Mouse (Mus musculus): Measurements from ENCODE around the gene Tnpo2. TPM values are rescaled to one million over a fixed set of nuclear protein-coding genes. Genes with fewer than 3 reads are reported as not detected.

The Tnpo2 gene
- polyA plus RNA-seq, 1 experiment from 2014 or later, result 49.0 TPM

GRCm38 (mm10) chr8:85011242-85011641 lies 25.5 kb upstream of the Tnpo2 start:
- H3K27me3 ChIP-seq, result peaks cover 73% of the 10 kb centered on the region
- 17% methylated on average over 28 of the region's 28 CpGs for WGBS
- H3K9ac ChIP-seq, result no peak overlapping the region
- no peak overlapping the region for H3K27ac ChIP-seq (replicated peaks)
- H3K36me3 ChIP-seq, result no peaks in the 10 kb centered on the region
- H3K4me2 ChIP-seq, result no peak overlapping the region
- peaks cover 9% of the 10 kb centered on the region; the same call in 1 of the 2 replicates for H3K4me1 ChIP-seq (replicated peaks)
- H3K4me3 ChIP-seq, result no peak overlapping the region
- no peak for ATAC-seq (ENCODE audit: low read depth)
- H3K9me3 ChIP-seq, result no peaks in the 10 kb centered on the region

- Histone ChIP-seq H3K4me3 (peak overlapping the region; percentile 33), H3K36me3 (peaks cover 17% of the 10 kb centered on the region), H3K27ac (replicated peaks) (no peak overlapping the region), H3K9ac (peak overlapping the region; percentile 65), H3K4me1 (replicated peaks) (peaks cover 9% of the 10 kb centered on the region; the same call in 1 of the 2 replicates), H3K27me3 (peaks cover 60% of the 10 kb centered on the region), H3K4me2 (peak overlapping the region; percentile 64), H3K9me3 (no peaks in the 10 kb centered on the region)
- peak; percentile 80; the same call in 1 of the 2 replicates for ATAC-seq (ENCODE audit: low read depth)
- WGBS, result 4% methylated on average over 25 of the region's 26 CpGs
Measured at GRCm38 (mm10) chr8:85013230-85013840, 23.4 kb upstream of the Tnpo2 start.

GRCm38 (mm10) chr8:85014431-85014830 lies 22.3 kb upstream of the Tnpo2 start, which contains the start of gene Best2:
Gene Best2 (minus strand): TSS chr8:85014531.
- peak within 1 kb of the TSS; percentile 33 for H3K4me3 ChIP-seq
- H3K9ac ChIP-seq, result peak within 1 kb of the TSS; percentile 65
- no peaks in the 10 kb centered on the region for H3K9me3 ChIP-seq
- peaks cover 51% of the 10 kb centered on the region for H3K27me3 ChIP-seq
- peaks cover 28% of the 10 kb centered on the region for H3K36me3 ChIP-seq
- no peak within 1 kb of the TSS for H3K27ac ChIP-seq (replicated peaks)
- WGBS, result 64% methylated on average over 2 of the region's 2 CpGs
- ATAC-seq (ENCODE audit: low read depth), result no peak
- H3K4me1 ChIP-seq (replicated peaks), result peaks cover 9% of the 10 kb centered on the region; the same call in 1 of the 2 replicates
- H3K4me2 ChIP-seq, result peak within 1 kb of the TSS; percentile 64

GRCm38 (mm10) chr8:85016724-85017123 lies 20.0 kb upstream of the Tnpo2 start:
- 77% methylated on average over 10 of the region's 10 CpGs for WGBS
- peaks cover 34% of the 10 kb centered on the region for H3K27me3 ChIP-seq
- no peaks in the 10 kb centered on the region for H3K9me3 ChIP-seq
- no peak overlapping the region for H3K4me3 ChIP-seq
- no peak overlapping the region for H3K9ac ChIP-seq
- no peak overlapping the region for H3K4me2 ChIP-seq
- no peak for ATAC-seq (ENCODE audit: low read depth)
- peaks cover 51% of the 10 kb centered on the region for H3K36me3 ChIP-seq
- no peak overlapping the region for H3K27ac ChIP-seq (replicated peaks)
- peaks cover 6% of the 10 kb centered on the region; the same call in 1 of the 2 replicates for H3K4me1 ChIP-seq (replicated peaks)

GRCm38 (mm10) chr8:85017209-85017608 lies 19.5 kb upstream of the Tnpo2 start:
- Histone ChIP-seq H3K4me3 (no peak overlapping the region), H3K9ac (no peak overlapping the region), H3K27me3 (peaks cover 29% of the 10 kb centered on the region), H3K9me3 (no peaks in the 10 kb centered on the region), H3K4me1 (replicated peaks) (peaks cover 6% of the 10 kb centered on the region; the same call in 1 of the 2 replicates), H3K4me2 (no peak overlapping the region), H3K36me3 (peaks cover 56% of the 10 kb centered on the region), H3K27ac (replicated peaks) (no peak overlapping the region)
- ATAC-seq (ENCODE audit: low read depth), result no peak
- 66% methylated on average over 5 of the region's 5 CpGs for WGBS

- Histone ChIP-seq H3K27me3 (no peaks in the 10 kb centered on the region), H3K36me3 (peaks cover 74% of the 10 kb centered on the region), H3K9me3 (no peaks in the 10 kb centered on the region), H3K9ac (no peak overlapping the region), H3K4me2 (no peak overlapping the region), H3K27ac (replicated peaks) (no peak overlapping the region), H3K4me1 (replicated peaks) (peaks cover 24% of the 10 kb centered on the region), H3K4me3 (no peak overlapping the region)
- WGBS, result 95% methylated on average over 3 of the region's 3 CpGs
- no peak for ATAC-seq (ENCODE audit: low read depth)
Measured at GRCm38 (mm10) chr8:85021514-85022055, 15.1 kb upstream of the Tnpo2 start.

- WGBS, result 98% methylated on average over 3 of the region's 3 CpGs
Measured at GRCm38 (mm10) chr8:85023846-85024245, 12.9 kb upstream of the Tnpo2 start.

GRCm38 (mm10) chr8:85025098-85025932 lies 11.4 kb upstream of the Tnpo2 start, which contains the start of gene Asna1:
Gene Asna1 (minus strand): TSS chr8:85025281.
- peak within 1 kb of the TSS; percentile 86 for H3K4me3 ChIP-seq
- H3K9me3 ChIP-seq, result no peaks in the 10 kb centered on the region
- H3K9ac ChIP-seq, result peak within 1 kb of the TSS; percentile 89
- peaks cover 48% of the 10 kb centered on the region for H3K36me3 ChIP-seq
- H3K27me3 ChIP-seq, result no peaks in the 10 kb centered on the region
- 6% methylated on average over 30 of the region's 30 CpGs for WGBS
- peak within 1 kb of the TSS; percentile 96 for H3K4me2 ChIP-seq
- peaks cover 43% of the 10 kb centered on the region for H3K4me1 ChIP-seq (replicated peaks)
- H3K27ac ChIP-seq (replicated peaks), result peak within 1 kb of the TSS; percentile 93
- ATAC-seq (ENCODE audit: low read depth), result peak; percentile 87

More at GRCm38 (mm10) chr8:85023846-85024245, 12.9 kb upstream of the Tnpo2 start:
- H3K4me1 ChIP-seq (replicated peaks), result peaks cover 38% of the 10 kb centered on the region
- H3K4me2 ChIP-seq, result peak overlapping the region; percentile 96
- peaks cover 52% of the 10 kb centered on the region for H3K36me3 ChIP-seq
- no peak overlapping the region for H3K9ac ChIP-seq
- ATAC-seq (ENCODE audit: low read depth), result no peak
- peak overlapping the region; percentile 86; the same call in 1 of the 2 replicates for H3K4me3 ChIP-seq
- no peaks in the 10 kb centered on the region for H3K9me3 ChIP-seq
- no peaks in the 10 kb centered on the region for H3K27me3 ChIP-seq
- H3K27ac ChIP-seq (replicated peaks), result no peak overlapping the region

GRCm38 (mm10) chr8:85026670-85027515 lies 9.8 kb upstream of the Tnpo2 start, which contains the start of gene Trir:
Gene Trir (plus strand): TSS chr8:85026823.
- H3K36me3 ChIP-seq, result peaks cover 46% of the 10 kb centered on the region
- H3K9me3 ChIP-seq, result no peaks in the 10 kb centered on the region
- under 1% methylated on average over 75 of the region's 75 CpGs for WGBS
- H3K4me3 ChIP-seq, result peak within 1 kb of the TSS; percentile 86
- H3K4me2 ChIP-seq, result peak within 1 kb of the TSS; percentile 96
- peak within 1 kb of the TSS; percentile 99 for H3K9ac ChIP-seq
- H3K27ac ChIP-seq (replicated peaks), result peak within 1 kb of the TSS; percentile 93
- H3K4me1 ChIP-seq (replicated peaks), result peaks cover 43% of the 10 kb centered on the region
- ATAC-seq (ENCODE audit: low read depth), result peak; percentile 69
- H3K27me3 ChIP-seq, result no peaks in the 10 kb centered on the region

- peak overlapping the region; percentile 86 for H3K4me3 ChIP-seq
- no peaks in the 10 kb centered on the region for H3K27me3 ChIP-seq
- H3K9ac ChIP-seq, result peak overlapping the region; percentile 99
- no peaks in the 10 kb centered on the region for H3K9me3 ChIP-seq
- H3K4me2 ChIP-seq, result peak overlapping the region; percentile 96
- H3K4me1 ChIP-seq (replicated peaks), result peaks cover 43% of the 10 kb centered on the region
- under 1% methylated on average over 13 of the region's 13 CpGs for WGBS
- H3K36me3 ChIP-seq, result peaks cover 46% of the 10 kb centered on the region
- no peak for ATAC-seq (ENCODE audit: low read depth)
- peak overlapping the region; percentile 93 for H3K27ac ChIP-seq (replicated peaks)
Measured at GRCm38 (mm10) chr8:85027516-85027855, 9.2 kb upstream of the Tnpo2 start.

GRCm38 (mm10) chr8:85027922-85028321 lies 8.8 kb upstream of the Tnpo2 start:
- 25% methylated on average over 2 of the region's 2 CpGs for WGBS
- H3K9me3 ChIP-seq, result no peaks in the 10 kb centered on the region
- H3K4me3 ChIP-seq, result peak overlapping the region; percentile 86
- H3K27ac ChIP-seq (replicated peaks), result 0 out of 2 replicates have a peak overlapping the region, but pooled peaks have one; percentile 7
- H3K36me3 ChIP-seq, result peaks cover 46% of the 10 kb centered on the region
- H3K4me2 ChIP-seq, result peak overlapping the region; percentile 96
- H3K4me1 ChIP-seq (replicated peaks), result peaks cover 43% of the 10 kb centered on the region
- H3K27me3 ChIP-seq, result no peaks in the 10 kb centered on the region
- peak overlapping the region; percentile 99 for H3K9ac ChIP-seq
- no peak for ATAC-seq (ENCODE audit: low read depth)

All from neural tube, embryonic 13.5 days (tissue).